In the genomic region with DNA sequence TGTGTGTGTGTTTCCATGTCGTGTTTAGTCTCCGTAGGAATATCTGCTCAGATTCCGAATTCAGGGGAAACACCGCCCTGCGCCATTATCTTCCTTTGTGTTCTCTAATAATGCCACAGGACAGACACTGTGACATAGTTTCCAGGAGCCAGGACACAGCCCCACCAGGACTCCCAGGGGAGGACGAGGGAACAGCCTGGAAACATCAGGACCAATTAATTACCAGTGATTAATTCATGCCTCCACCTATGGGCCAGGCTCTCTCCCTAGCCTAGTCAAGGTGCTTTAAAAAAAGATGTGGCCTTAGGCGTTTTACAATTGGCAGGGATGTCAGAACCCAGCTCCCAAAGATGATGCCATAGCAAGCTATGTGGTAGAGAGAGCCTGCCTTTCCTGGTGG, we compare ENCODE assay signal across 26 mouse cellular contexts. TPM values are rescaled to one million over a fixed set of nuclear protein-coding genes. Genes with fewer than 3 reads are reported as not detected.
DNase-seq lines count a peak whose midpoint lies in the region; ATAC-seq and TF ChIP-seq lines count a peak whose summit lies in the region.
"Had no signal": no experiment of that assay in that cellular context is flagged by ENCODE, and none has a peak within 500 bp of the region (broad histone marks: within the 10 kb centered on the region; RNA-seq: fewer than 3 reads in every experiment).

No protein-coding gene starts in this region.

- peak; percentile 64 to 65 for DNase-seq in heart, adult 2 months
- peak; percentile 56 for DNase-seq in kidney, adult 2 months
- no peak for DNase-seq in kidney, adult 8-10 months
- DNase-seq in midbrain, embryonic 14.5 days, result peak; percentile 55
- DNase-seq in midbrain, embryonic 10.5 days (ENCODE audit: low spot score), result no peak
- DNase-seq in limb, embryonic 10.5 days (ENCODE audit: low spot score), result no peak
- DNase-seq: adrenal gland, postnatal 14 days; cerebellum, adult 11-12 months; cerebellum, adult 9-11 months; embryo, embryonic 11 days; kidney, adult 9 months; kidney, postnatal 4 days; liver, postnatal 0 days; right cerebral cortex, postnatal 25 days had no signal

- no peaks in the 10 kb centered on the region for H3K27me3 ChIP-seq in heart, adult 2 months (ENCODE audit: control insufficient read depth, insufficient read depth, low read length)
- H3K27me3 ChIP-seq in heart, embryonic 11.5 days (ENCODE audit: control insufficient read depth, insufficient read depth, low read length), result no peaks in the 10 kb centered on the region
- H3K27me3 ChIP-seq in kidney, adult 2 months (replicated peaks; ENCODE audit: control insufficient read depth, insufficient read depth, low read length), result no peaks in the 10 kb centered on the region
- H3K27me3 ChIP-seq in midbrain, embryonic 14.5 days (ENCODE audit: control insufficient read depth, insufficient read depth, low read length), result peaks cover 12% of the 10 kb centered on the region; the same call in 1 of the 2 replicates
- peaks cover 82% of the 10 kb centered on the region for H3K27me3 ChIP-seq in midbrain, embryonic 10.5 days (ENCODE audit: low read depth, poor library complexity, severe bottlenecking)
- H3K27me3 ChIP-seq in limb, embryonic 10.5 days (ENCODE audit: low read depth, poor library complexity, severe bottlenecking), result no peaks in the 10 kb centered on the region
- H3K27me3 ChIP-seq: embryonic facial prominence, embryonic 12.5 days; heart, embryonic 13.5 days; intestine, embryonic 15.5 days; stomach, embryonic 15.5 days had no signal

- H3K27ac ChIP-seq in heart, adult 2 months, result peak overlapping the region; percentile 100
- no peak overlapping the region for H3K27ac ChIP-seq in heart, embryonic 11.5 days (ENCODE audit: low read depth, low read length)
- H3K27ac ChIP-seq in kidney, adult 2 months (ENCODE audit: insufficient read depth, low read depth, low read length), result no peak overlapping the region
- 0 out of 2 replicates have a peak overlapping the region, but pooled peaks have one; percentile 37 for H3K27ac ChIP-seq in midbrain, embryonic 14.5 days (replicated peaks; ENCODE audit: low read depth, low read length)
- no peak overlapping the region for H3K27ac ChIP-seq in midbrain, embryonic 10.5 days (replicated peaks)
- H3K27ac ChIP-seq in brown adipose tissue, adult 24 weeks (replicated peaks; ENCODE audit: low read depth, low read length), result peak overlapping the region; percentile 96
- no peak overlapping the region for H3K27ac ChIP-seq in limb, embryonic 10.5 days
- H3K27ac ChIP-seq: embryonic facial prominence, embryonic 12.5 days; heart, embryonic 13.5 days; hindbrain, embryonic 15.5 days; intestine, embryonic 15.5 days; liver, embryonic 12.5 days; macrophage; stomach, embryonic 15.5 days had no signal

- 57% methylated on average over 7 of the region's 7 CpGs for WGBS in heart, adult 2 months
- WGBS in heart, embryonic 11.5 days (ENCODE audit: insufficient replicate concordance), result 62% methylated on average over 7 of the region's 7 CpGs
- WGBS in kidney, adult 2 months, result 55% methylated on average over 7 of the region's 7 CpGs
- WGBS in midbrain, embryonic 14.5 days, result 70% methylated on average over 7 of the region's 7 CpGs
- 86% methylated on average over 7 of the region's 7 CpGs for WGBS in midbrain, embryonic 10.5 days
- 81% methylated on average over 7 of the region's 7 CpGs for WGBS in limb, embryonic 10.5 days

- H3K36me3 ChIP-seq in heart, adult 2 months (ENCODE audit: control insufficient read depth, insufficient read depth, low read length), result peaks cover 23% of the 10 kb centered on the region
- no peaks in the 10 kb centered on the region; the same call in 1 of the 2 replicates for H3K36me3 ChIP-seq in heart, embryonic 11.5 days (ENCODE audit: control insufficient read depth, insufficient read depth, low read length)
- no peaks in the 10 kb centered on the region for H3K36me3 ChIP-seq in kidney, adult 2 months (ENCODE audit: control insufficient read depth, insufficient read depth, low read length)
- no peaks in the 10 kb centered on the region for H3K36me3 ChIP-seq in midbrain, embryonic 14.5 days (ENCODE audit: control insufficient read depth, insufficient read depth, low read length)
- no peaks in the 10 kb centered on the region for H3K36me3 ChIP-seq in midbrain, embryonic 10.5 days
- H3K36me3 ChIP-seq in limb, embryonic 10.5 days, result peaks cover 28% of the 10 kb centered on the region
- H3K36me3 ChIP-seq: hindbrain, embryonic 15.5 days; intestine, embryonic 15.5 days; liver, embryonic 12.5 days; stomach, embryonic 15.5 days had no signal

- no peak overlapping the region for H3K4me2 ChIP-seq in heart, embryonic 11.5 days
- H3K4me2 ChIP-seq in midbrain, embryonic 14.5 days (ENCODE audit: low read length), result no peak overlapping the region
- H3K4me2 ChIP-seq: embryonic facial prominence, embryonic 12.5 days; hindbrain, embryonic 15.5 days; intestine, embryonic 15.5 days; liver, embryonic 12.5 days; stomach, embryonic 15.5 days had no signal

- peaks cover 42% of the 10 kb centered on the region for H3K4me1 ChIP-seq in heart, adult 2 months (ENCODE audit: control insufficient read depth, insufficient read depth, low read length)
- H3K4me1 ChIP-seq in heart, embryonic 11.5 days (ENCODE audit: control insufficient read depth, insufficient read depth, low read length), result peaks cover 28% of the 10 kb centered on the region
- peaks cover 39% of the 10 kb centered on the region for H3K4me1 ChIP-seq in kidney, adult 2 months (ENCODE audit: control insufficient read depth, insufficient read depth, low read length)
- H3K4me1 ChIP-seq in midbrain, embryonic 14.5 days (ENCODE audit: control insufficient read depth, insufficient read depth, low read length), result 0 out of 2 replicates have a peak, but pooled peaks cover 12% of the 10 kb centered on the region
- H3K4me1 ChIP-seq in midbrain, embryonic 10.5 days, result peaks cover 43% of the 10 kb centered on the region
- peaks cover 57% of the 10 kb centered on the region for H3K4me1 ChIP-seq in brown adipose tissue, adult 24 weeks (ENCODE audit: control insufficient read depth, insufficient read depth, insufficient read length, low read length)
- peaks cover 71% of the 10 kb centered on the region for H3K4me1 ChIP-seq in limb, embryonic 10.5 days

- no peaks in the 10 kb centered on the region for H3K9me3 ChIP-seq in heart, embryonic 11.5 days (replicated peaks; ENCODE audit: control insufficient read depth, low read length)
- no peaks in the 10 kb centered on the region for H3K9me3 ChIP-seq in midbrain, embryonic 14.5 days (ENCODE audit: control insufficient read depth, low read length)
- no peaks in the 10 kb centered on the region for H3K9me3 ChIP-seq in midbrain, embryonic 10.5 days (replicated peaks)
- no peaks in the 10 kb centered on the region for H3K9me3 ChIP-seq in limb, embryonic 10.5 days (replicated peaks)
- H3K9me3 ChIP-seq: embryonic facial prominence, embryonic 12.5 days; heart, embryonic 13.5 days; hindbrain, embryonic 15.5 days; intestine, embryonic 15.5 days; liver, embryonic 12.5 days; stomach, embryonic 15.5 days had no signal

- no peak overlapping the region for H3K9ac ChIP-seq in heart, adult 2 months (ENCODE audit: low read depth, low read length)
- no peak overlapping the region for H3K9ac ChIP-seq in heart, embryonic 11.5 days (ENCODE audit: low read depth, low read length)
- H3K9ac ChIP-seq in midbrain, embryonic 14.5 days (replicated peaks; ENCODE audit: low read length), result no peak overlapping the region
- H3K9ac ChIP-seq: embryonic facial prominence, embryonic 12.5 days; heart, embryonic 13.5 days; hindbrain, embryonic 15.5 days; intestine, embryonic 15.5 days; liver, embryonic 12.5 days; liver, postnatal 0 days; stomach, embryonic 15.5 days had no signal

- intact Hi-C loops in heart, adult 2 months (cut with DNase I), result no loop called here

- TF ChIP-seq EP300 in heart, adult 2 months (IDR thresholded peaks at IDR 0.05; ENCODE audit: insufficient read depth, low read depth, low read length), result no peak

- ATAC-seq in heart, embryonic 11.5 days (replicated peaks; ENCODE audit: insufficient number of reproducible peaks, low FRiP score, low TSS enrichment), result no peak
- ATAC-seq in midbrain, embryonic 14.5 days (ENCODE audit: low FRiP score, low TSS enrichment), result peak; percentile 46; the same call in 1 of the 2 replicates
- ATAC-seq: CD4-positive, CD25-positive, alpha-beta regulatory T cell, adult 4 months; forebrain, embryonic 14.5 days; intestine, embryonic 15.5 days; liver, embryonic 12.5 days; liver, postnatal 0 days had no signal

- H3K4me3 ChIP-seq in heart, adult 2 months, result no peak overlapping the region
- H3K4me3 ChIP-seq in heart, embryonic 11.5 days (ENCODE audit: low read depth, low read length), result no peak overlapping the region
- no peak overlapping the region for H3K4me3 ChIP-seq in kidney, adult 2 months (ENCODE audit: insufficient read depth, low read depth, low read length)
- H3K4me3 ChIP-seq in midbrain, embryonic 14.5 days (replicated peaks; ENCODE audit: low read depth, low read length), result no peak overlapping the region
- no peak overlapping the region for H3K4me3 ChIP-seq in midbrain, embryonic 10.5 days
- peak overlapping the region; percentile 54; the same call in 1 of the 2 replicates for H3K4me3 ChIP-seq in brown adipose tissue, adult 24 weeks (ENCODE audit: insufficient read depth, low read depth, low read length)
- no peak overlapping the region for H3K4me3 ChIP-seq in limb, embryonic 10.5 days
- H3K4me3 ChIP-seq: embryonic facial prominence, embryonic 12.5 days; heart, embryonic 13.5 days; hindbrain, embryonic 15.5 days; intestine, embryonic 15.5 days; liver, embryonic 12.5 days; stomach, embryonic 15.5 days had no signal

- peaks cover 13% of the 10 kb centered on the region for H3K79me2 ChIP-seq in heart, adult 2 months (replicated peaks; ENCODE audit: control insufficient read depth, insufficient read depth, low read length)

- TF ChIP-seq POLR2A in heart, adult 2 months (IDR thresholded peaks at IDR 0.05; ENCODE audit: insufficient read depth, low read depth, low read length), result no peak
- no peak for TF ChIP-seq POLR2A in kidney, adult 2 months (IDR thresholded peaks at IDR 0.05; ENCODE audit: low read depth, low read length)

- no peak for TF ChIP-seq CTCF in heart, adult 2 months (IDR thresholded peaks at IDR 0.05)
- TF ChIP-seq CTCF in kidney, adult 2 months (conservative IDR thresholded peaks at IDR 0.05; ENCODE audit: insufficient read depth, insufficient read length, low read depth, low read length), result no peak

RNA-seq across cellular contexts. Expression of a gene that starts 5.2 kb away (rescaled TPM):
- 100 to 1,000 TPM; 139 to 172 TPM for total RNA-seq in heart, adult 2 months (2021)
- 104 and 139 TPM in 2 replicates for polyA plus RNA-seq in heart, adult 2 months (2012; rRNA removed)
- polyA plus RNA-seq in heart, embryonic 11.5 days (2014; fragmentation: Nextera tagmentation; extraction: Ambion mirVana), result 40.6 and 51.0 TPM in 2 replicates
- polyA plus RNA-seq in kidney, adult 2 months (2012; rRNA removed), result 75.6 and 83.5 TPM in 2 replicates
- 15.0 and 40.7 TPM in 2 replicates for polyA plus RNA-seq in midbrain, embryonic 14.5 days (2014; fragmentation: Nextera tagmentation; extraction: Ambion mirVana)
- 43.7 and 53.1 TPM in 2 replicates for polyA plus RNA-seq in midbrain, embryonic 10.5 days (2016; fragmentation: Nextera tagmentation; extraction: Ambion mirVana)
- polyA plus RNA-seq in brown adipose tissue, adult 24 weeks (2012; ENCODE audit: insufficient read depth, insufficient read length, missing spikeins), result 51.1 and 77.2 TPM in 2 replicates
- polyA plus RNA-seq in limb, embryonic 10.5 days (2016; fragmentation: Nextera tagmentation; extraction: Ambion mirVana), result 53.0 and 53.6 TPM in 2 replicates
- polyA plus RNA-seq: CD4-positive, CD25-positive, alpha-beta regulatory T cell, adult 4 months had no signal

RNA-seq across cellular contexts. Expression of a gene that starts 5.2 kb away (rescaled TPM):
- 100 to 1,000 TPM; 221 to 311 TPM for total RNA-seq in heart, adult 2 months (2021)
- 258 and 384 TPM in 2 replicates for polyA plus RNA-seq in heart, adult 2 months (2012; rRNA removed)
- 150 and 187 TPM in 2 replicates for polyA plus RNA-seq in heart, embryonic 11.5 days (2014; fragmentation: Nextera tagmentation; extraction: Ambion mirVana)
- polyA plus RNA-seq in kidney, adult 2 months (2012; rRNA removed), result 216 and 304 TPM in 2 replicates
- 38.1 and 123 TPM in 2 replicates for polyA plus RNA-seq in midbrain, embryonic 14.5 days (2014; fragmentation: Nextera tagmentation; extraction: Ambion mirVana)
- 113 and 146 TPM in 2 replicates for polyA plus RNA-seq in midbrain, embryonic 10.5 days (2016; fragmentation: Nextera tagmentation; extraction: Ambion mirVana)
- 142 and 186 TPM in 2 replicates for polyA plus RNA-seq in brown adipose tissue, adult 24 weeks (2012; ENCODE audit: insufficient read depth, insufficient read length, missing spikeins)
- 141 and 145 TPM in 2 replicates for polyA plus RNA-seq in limb, embryonic 10.5 days (2016; fragmentation: Nextera tagmentation; extraction: Ambion mirVana)
- total RNA-seq: megakaryocyte-erythroid progenitor cell, adult 5-6 weeks had no signal

Comparison
In these comparisons a context has a peak if more than half of its experiments do, and no peak if none do; other contexts are left out.
1. DNase-seq: peak in heart, adult 2 months (2 of 2), kidney, adult 2 months (single experiment) and midbrain, embryonic 14.5 days (single experiment); none in kidney, adult 8-10 months (0 of 2), midbrain, embryonic 10.5 days (single experiment) and limb, embryonic 10.5 days (single experiment).
2. H3K27ac ChIP-seq: peak in heart, adult 2 months (single experiment), midbrain, embryonic 14.5 days (single experiment) and brown adipose tissue, adult 24 weeks (single experiment); none in heart, embryonic 11.5 days (single experiment), kidney, adult 2 months (single experiment), midbrain, embryonic 10.5 days (single experiment) and limb, embryonic 10.5 days (single experiment).